Mouse (Mus musculus) hindbrain, embryonic 12.5 days (tissue): ENCODE measurements around the gene Plxna1. TPM values are rescaled to one million over a fixed set of nuclear protein-coding genes. Genes with fewer than 3 reads are reported as not detected.

Experiments
- ATAC-seq: fragments of 200-750 bp; cut with Nextera tagmentation; 2 replicates; pipeline ENCODE4 v1.8.0; 2017; ENCODE audit warnings: moderate TSS enrichment; ENCODE audit not compliant: low FRiP score
- H3K27ac ChIP-seq: fragments of 300-500 bp; sonication (generic); 2 replicates; pipeline ENCODE4 v1.5.1; 2016; ENCODE audit warnings: mild to moderate bottlenecking
- H3K27me3 ChIP-seq: fragments of 300-500 bp; sonication (generic); 2 replicates; pipeline ENCODE4 v1.6.1; 2016; ENCODE audit warnings: mild to moderate bottlenecking
- H3K36me3 ChIP-seq: fragments of 300-500 bp; sonication (generic); 2 replicates; pipeline ENCODE4 v1.6.1; 2016; ENCODE audit warnings: mild to moderate bottlenecking
- H3K4me1 ChIP-seq: fragments of 300-500 bp; sonication (generic); 2 replicates; pipeline ENCODE4 v1.6.1; 2016
- H3K4me2 ChIP-seq: fragments of 300-500 bp; sonication (generic); replicated peaks from 2 replicates; pipeline ENCODE4 v1.6.1; 2016; ENCODE audit warnings: mild to moderate bottlenecking
- H3K4me3 ChIP-seq: fragments of 300-500 bp; sonication (generic); 2 replicates; pipeline ENCODE4 v1.5.1; 2016; ENCODE audit warnings: mild to moderate bottlenecking
- H3K9ac ChIP-seq: fragments of 300-500 bp; sonication (generic); 2 replicates; pipeline ENCODE4 v1.6.1; 2016; ENCODE audit warnings: mild to moderate bottlenecking, moderate library complexity
- H3K9me3 ChIP-seq: fragments of 300-500 bp; sonication (generic); replicated peaks from 2 replicates; pipeline ENCODE4 v1.6.1; 2016; ENCODE audit warnings: mild to moderate bottlenecking
- WGBS: fragments of 180-500 bp; shearing (Covaris S2); methylation state at CpG from one replicate; pipeline ENCODE4 v1.1.7; 2016; 5-methylcytosine and 5-hydroxymethylcytosine counted together
- polyA plus RNA-seq: library from polyadenylated mRNA; unstranded; fragments of >200 nt; fragmentation: Nextera tagmentation; extraction: Ambion mirVana; gene quantifications from 2 replicates; pipeline ENCODE4 v1.2.1, GENCODE M21; 2016

Gene Plxna1
- polyA plus RNA-seq, 1 experiment from 2014 or later = 62.8 TPM

DNA sequence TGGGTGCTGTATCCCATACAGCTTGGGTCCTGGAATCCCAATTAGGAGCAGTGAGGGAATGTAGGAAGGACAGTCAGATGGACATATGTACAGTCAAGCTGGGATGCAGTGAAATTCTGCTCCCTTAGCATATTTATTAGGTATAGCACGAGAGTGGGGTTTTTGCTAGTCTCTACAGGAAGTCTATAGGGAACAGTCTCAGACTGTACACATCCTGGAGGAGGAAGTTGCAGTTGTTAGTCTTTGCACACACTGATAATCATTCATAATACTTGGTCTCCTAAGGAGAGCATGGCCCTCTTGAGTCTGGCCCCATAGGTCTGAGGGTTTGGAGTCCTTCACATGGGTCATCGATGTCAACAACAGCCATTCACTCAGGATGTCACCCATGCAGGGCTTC is 50.9 kb downstream of the Plxna1 start:
- H3K9me3 ChIP-seq = peaks cover 7% of the 10 kb centered on the region; the same call in 1 of the 2 replicates
- no peak overlapping the region for H3K4me3 ChIP-seq
- H3K4me2 ChIP-seq = no peak overlapping the region
- 69% methylated on average over 2 of the region's 2 CpGs for WGBS
- peaks cover 15% of the 10 kb centered on the region for H3K4me1 ChIP-seq
- no peaks in the 10 kb centered on the region for H3K27me3 ChIP-seq
- H3K9ac ChIP-seq = no peak overlapping the region
- peaks cover 8% of the 10 kb centered on the region for H3K36me3 ChIP-seq
- no peak overlapping the region for H3K27ac ChIP-seq
- no peak for ATAC-seq

DNA sequence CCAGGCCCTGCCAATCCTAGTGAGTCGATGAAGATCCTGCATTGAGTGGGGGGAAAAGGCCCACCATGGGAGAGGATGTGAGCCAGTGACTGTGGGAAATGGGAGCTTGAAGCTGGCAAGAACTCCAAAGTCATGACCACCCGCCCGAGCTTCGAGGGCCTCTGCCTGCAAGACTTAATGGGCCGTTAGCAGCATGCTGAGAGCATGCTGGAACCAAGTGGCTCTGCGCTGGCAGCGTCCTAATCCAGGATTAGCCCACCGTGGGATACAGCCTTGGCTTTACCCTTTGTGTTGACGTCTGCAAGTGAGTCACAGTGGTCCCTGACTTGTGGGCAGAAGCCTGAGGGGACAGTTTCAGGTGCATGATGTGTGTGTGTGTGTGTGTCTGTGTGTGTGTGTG is 52.2 kb downstream of the Plxna1 start:
- no peak for ATAC-seq
- H3K4me1 ChIP-seq = peaks cover 15% of the 10 kb centered on the region
- no peak overlapping the region for H3K27ac ChIP-seq
- WGBS = 52% methylated on average over 9 of the region's 9 CpGs
- no peaks in the 10 kb centered on the region for H3K27me3 ChIP-seq
- no peak overlapping the region for H3K9ac ChIP-seq
- H3K36me3 ChIP-seq = no peaks in the 10 kb centered on the region
- no peak overlapping the region for H3K4me3 ChIP-seq
- no peak overlapping the region for H3K4me2 ChIP-seq
- H3K9me3 ChIP-seq = peaks cover 12% of the 10 kb centered on the region; the same call in 1 of the 2 replicates

DNA sequence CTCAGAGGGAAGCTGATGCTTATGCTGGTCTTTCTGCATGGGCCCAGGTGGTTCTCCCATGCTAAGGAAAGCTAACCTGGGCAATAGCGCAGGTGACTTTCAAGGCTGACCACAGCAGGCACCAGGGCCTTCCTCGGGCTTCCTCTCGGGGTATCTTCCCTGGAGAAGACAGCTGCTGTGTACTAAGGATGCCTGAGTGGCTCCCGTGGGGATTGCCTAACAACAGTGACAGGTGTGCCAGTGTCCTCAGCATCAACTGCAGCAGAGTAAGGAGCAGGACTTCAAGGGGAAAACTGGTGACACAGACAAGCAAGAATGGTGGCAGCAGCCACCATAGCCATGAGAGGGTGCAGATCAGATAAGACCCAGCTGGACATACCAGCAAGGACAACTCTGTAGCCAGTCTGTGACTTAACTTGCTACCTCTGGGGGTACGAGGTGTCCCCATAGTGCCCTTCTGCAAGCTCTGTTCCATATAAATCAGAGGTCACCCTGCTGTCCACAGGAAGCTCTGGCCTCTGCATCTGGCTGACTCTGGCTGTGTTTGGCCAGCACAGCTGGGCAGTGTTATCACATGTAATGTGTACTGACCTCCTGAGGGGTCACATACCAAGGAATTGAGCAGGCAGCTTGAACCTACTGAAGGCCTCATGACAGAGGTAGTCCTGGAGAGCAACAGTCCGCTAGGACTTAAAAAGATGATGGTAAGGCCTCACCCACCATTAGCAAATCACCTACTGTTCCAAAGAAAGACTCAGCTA is 54.0 kb downstream of the Plxna1 start:
- Histone ChIP-seq H3K4me1 (peaks cover 12% of the 10 kb centered on the region), H3K27ac (no peak overlapping the region), H3K36me3 (no peaks in the 10 kb centered on the region), H3K4me3 (no peak overlapping the region), H3K9me3 (peaks cover 12% of the 10 kb centered on the region; the same call in 1 of the 2 replicates), H3K27me3 (no peaks in the 10 kb centered on the region), H3K4me2 (no peak overlapping the region), H3K9ac (no peak overlapping the region)
- 76% methylated on average over 6 of the region's 6 CpGs for WGBS
- no peak for ATAC-seq

DNA sequence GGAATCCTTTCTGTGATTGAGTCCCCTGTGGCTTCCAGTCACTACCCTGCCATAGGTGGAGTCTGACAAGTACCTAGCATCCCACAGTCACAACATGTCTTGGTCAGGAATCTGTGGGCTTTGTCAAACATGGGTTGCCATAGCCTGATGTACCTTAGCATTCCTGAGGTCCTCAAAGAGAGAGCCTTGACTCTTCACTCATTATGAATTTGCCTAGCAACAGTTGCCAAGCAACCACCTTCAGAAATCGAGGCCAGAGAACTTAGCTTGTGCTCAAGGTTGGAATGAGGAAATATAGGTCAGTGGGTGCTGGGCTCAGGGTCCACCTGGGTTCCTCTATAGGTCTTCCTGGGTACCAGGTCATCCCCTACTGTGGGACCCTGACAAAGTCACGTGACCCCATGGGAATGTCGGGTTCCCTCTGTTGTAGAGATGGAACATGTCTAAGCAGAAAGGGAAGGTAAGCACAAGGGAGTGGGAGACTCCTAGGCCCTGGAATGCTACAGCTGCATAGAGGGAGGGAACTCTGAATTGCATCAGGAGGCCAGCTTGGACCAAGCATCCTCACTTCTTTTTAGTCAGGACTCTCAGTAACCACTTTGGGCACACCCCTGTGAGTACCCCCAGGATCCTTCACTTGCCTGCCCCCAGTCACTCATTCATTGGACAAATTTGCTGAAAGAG is 57.9 kb downstream of the Plxna1 start:
- no peaks in the 10 kb centered on the region for H3K27me3 ChIP-seq
- no peaks in the 10 kb centered on the region for H3K36me3 ChIP-seq
- no peak overlapping the region for H3K9ac ChIP-seq
- H3K4me1 ChIP-seq = no peaks in the 10 kb centered on the region; the same call in 1 of the 2 replicates
- peaks cover 12% of the 10 kb centered on the region; the same call in 1 of the 2 replicates for H3K9me3 ChIP-seq
- H3K4me2 ChIP-seq = no peak overlapping the region
- ATAC-seq = no peak
- no peak overlapping the region for H3K27ac ChIP-seq
- H3K4me3 ChIP-seq = no peak overlapping the region
- 65% methylated on average over 3 of the region's 3 CpGs for WGBS

DNA sequence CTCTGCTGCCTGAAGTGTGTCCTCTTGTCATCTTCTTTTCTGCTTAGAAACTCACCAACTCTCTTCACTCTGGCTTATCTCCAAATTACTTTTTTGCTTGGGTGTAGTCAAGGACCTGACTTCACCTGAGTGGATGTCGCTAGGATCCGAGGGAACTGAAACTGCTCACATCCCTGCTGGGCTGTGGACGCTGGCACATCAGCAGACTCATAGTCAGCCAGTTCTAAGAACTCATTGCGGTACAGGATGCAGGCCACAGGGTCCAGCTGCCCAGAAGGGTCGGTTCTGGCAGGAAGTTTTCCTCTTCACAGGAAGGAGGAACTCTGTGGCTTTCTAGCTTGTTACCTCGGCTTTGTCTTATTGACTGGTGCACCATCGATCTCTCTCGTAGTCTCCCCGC is 62.6 kb downstream of the Plxna1 start:
- 78% methylated on average over 9 of the region's 9 CpGs for WGBS
- Histone ChIP-seq H3K4me1 (peaks cover 8% of the 10 kb centered on the region; the same call in 1 of the 2 replicates), H3K9ac (no peak overlapping the region), H3K4me2 (no peak overlapping the region), H3K9me3 (no peaks in the 10 kb centered on the region; the same call in 1 of the 2 replicates), H3K4me3 (no peak overlapping the region), H3K27ac (no peak overlapping the region), H3K27me3 (no peaks in the 10 kb centered on the region), H3K36me3 (no peaks in the 10 kb centered on the region)
- no peak for ATAC-seq

DNA sequence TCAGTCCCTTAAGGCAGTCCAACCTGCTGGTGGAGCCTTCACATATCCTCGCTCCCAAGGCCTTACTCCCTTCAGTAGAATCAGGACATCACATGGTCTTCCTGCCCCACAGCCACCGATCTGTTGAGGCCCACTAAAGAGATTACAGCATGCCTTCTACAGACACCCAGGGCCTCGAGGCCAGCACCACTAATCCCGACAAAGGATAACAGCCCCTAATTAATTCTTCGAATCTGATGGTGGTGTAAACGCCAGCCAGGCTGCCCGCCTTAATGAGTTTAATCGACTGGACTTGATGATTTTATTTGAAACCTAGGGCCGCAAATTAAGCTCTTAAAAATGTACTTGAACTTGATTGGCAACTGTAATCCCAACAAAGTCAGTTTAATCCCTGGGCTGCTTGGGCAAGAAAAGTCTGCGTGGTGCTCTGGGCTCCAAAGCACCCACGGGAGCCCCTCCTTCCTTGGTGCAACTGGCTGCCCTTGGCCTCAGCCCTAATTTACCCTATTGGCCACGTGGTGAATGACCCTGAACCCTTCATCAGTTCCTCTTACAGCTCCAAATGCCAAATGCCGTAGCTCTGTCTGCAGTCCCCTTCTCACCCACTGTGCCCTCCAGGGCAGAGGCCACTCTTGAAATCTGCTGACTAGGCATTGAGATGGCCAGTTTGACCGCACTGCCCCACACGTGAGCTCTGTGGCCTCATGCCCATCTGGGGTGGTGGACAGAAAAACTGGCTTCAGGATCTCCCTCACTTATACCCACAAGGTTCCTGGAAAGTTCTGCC is 65.3 kb downstream of the Plxna1 start:
- 66% methylated on average over 15 of the region's 15 CpGs for WGBS
- H3K4me1 ChIP-seq = 0 out of 2 replicates have a peak, but pooled peaks cover 11% of the 10 kb centered on the region
- H3K36me3 ChIP-seq = no peaks in the 10 kb centered on the region
- H3K27ac ChIP-seq = no peak overlapping the region; the same call in 1 of the 2 replicates
- ATAC-seq = no peak
- no peak overlapping the region for H3K9ac ChIP-seq
- 0 out of 2 replicates have a peak, but pooled peaks cover 2% of the 10 kb centered on the region for H3K27me3 ChIP-seq
- no peak overlapping the region for H3K4me3 ChIP-seq
- no peaks in the 10 kb centered on the region; the same call in 1 of the 2 replicates for H3K9me3 ChIP-seq
- H3K4me2 ChIP-seq = no peak overlapping the region

- Histone ChIP-seq H3K4me1 (peaks cover 20% of the 10 kb centered on the region), H3K9me3 (no peaks in the 10 kb centered on the region; the same call in 1 of the 2 replicates), H3K9ac (no peak overlapping the region), H3K27me3 (0 out of 2 replicates have a peak, but pooled peaks cover 2% of the 10 kb centered on the region), H3K4me2 (no peak overlapping the region), H3K27ac (no peak overlapping the region), H3K4me3 (no peak overlapping the region), H3K36me3 (no peaks in the 10 kb centered on the region)
- no peak for ATAC-seq
- WGBS = 89% methylated on average over 8 of the region's 8 CpGs
These were observed 66.3 kb downstream of the Plxna1 start for GRCm38 (mm10) chr6:89296001-89296709.

DNA sequence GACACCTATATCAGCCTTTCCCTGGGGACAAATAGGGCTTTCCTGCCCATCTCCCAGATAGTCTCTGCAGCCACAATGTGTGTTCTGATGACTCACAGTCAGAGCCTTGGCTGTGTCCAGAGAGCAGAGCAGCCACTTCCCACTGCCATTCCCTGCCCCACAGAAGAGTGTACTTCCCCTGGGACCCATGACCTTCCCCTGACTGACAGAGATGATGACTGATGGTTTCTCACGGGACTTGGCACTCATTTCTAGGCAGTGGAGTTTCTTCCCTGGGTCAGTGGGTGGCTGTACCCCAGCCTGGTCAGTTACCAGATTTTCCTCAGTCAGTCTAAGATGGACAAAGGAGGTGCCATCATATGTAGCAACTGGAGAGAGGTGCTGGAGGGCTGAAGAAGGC is 67.8 kb downstream of the Plxna1 start:
- 28% methylated on average over 1 of the region's 1 CpGs for WGBS
- Histone ChIP-seq H3K4me3 (no peak overlapping the region), H3K36me3 (no peaks in the 10 kb centered on the region), H3K9me3 (no peaks in the 10 kb centered on the region; the same call in 1 of the 2 replicates), H3K9ac (no peak overlapping the region), H3K27me3 (0 out of 2 replicates have a peak, but pooled peaks cover 2% of the 10 kb centered on the region), H3K27ac (no peak overlapping the region), H3K4me1 (peaks cover 24% of the 10 kb centered on the region), H3K4me2 (no peak overlapping the region)
- no peak for ATAC-seq

- no peaks in the 10 kb centered on the region; the same call in 1 of the 2 replicates for H3K9me3 ChIP-seq
- no peaks in the 10 kb centered on the region for H3K36me3 ChIP-seq
- no peak overlapping the region for H3K4me3 ChIP-seq
- H3K4me1 ChIP-seq = peaks cover 24% of the 10 kb centered on the region
- H3K27ac ChIP-seq = peak overlapping the region; percentile 70
- no peak overlapping the region for H3K4me2 ChIP-seq
- 0 out of 2 replicates have a peak, but pooled peaks cover 2% of the 10 kb centered on the region for H3K27me3 ChIP-seq
- 4% methylated on average over 7 of the region's 7 CpGs for whole genome bisulfite sequencing
- peak; percentile 80 for ATAC-seq
- no peak overlapping the region for H3K9ac ChIP-seq
These were observed 70.9 kb downstream of the Plxna1 start for GRCm38 (mm10) chr6:89291494-89291893.

DNA sequence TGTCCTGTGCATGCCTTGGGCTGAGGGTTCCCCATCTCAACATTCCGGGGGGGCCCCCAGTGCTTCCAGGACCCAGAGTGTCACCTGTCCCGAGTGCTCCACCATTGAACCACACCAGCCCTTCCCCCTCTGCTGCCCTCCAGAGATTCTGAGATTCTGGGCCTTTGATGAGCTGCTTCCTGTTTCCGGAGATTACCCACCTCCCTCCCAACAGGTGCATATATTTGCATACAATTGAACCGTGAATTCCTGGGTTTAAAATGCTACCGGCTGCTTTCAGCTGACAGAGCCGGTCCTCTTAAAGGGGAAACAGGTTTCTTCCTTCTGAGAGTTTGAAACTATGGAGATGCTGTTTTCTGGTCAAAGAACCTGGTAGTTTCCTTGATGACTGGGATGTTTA is 74.3 kb downstream of the Plxna1 start:
- Histone ChIP-seq H3K36me3 (no peaks in the 10 kb centered on the region), H3K9me3 (0 out of 2 replicates have a peak, but pooled peaks cover 3% of the 10 kb centered on the region), H3K4me2 (no peak overlapping the region), H3K4me1 (peaks cover 28% of the 10 kb centered on the region), H3K9ac (no peak overlapping the region), H3K27me3 (no peaks in the 10 kb centered on the region), H3K27ac (no peak overlapping the region), H3K4me3 (no peak overlapping the region)
- WGBS = 29% methylated on average over 6 of the region's 6 CpGs
- no peak for ATAC-seq

- 63% methylated on average over 6 of the region's 6 CpGs for WGBS
- no peak overlapping the region for H3K9ac ChIP-seq
- H3K9me3 ChIP-seq = 0 out of 2 replicates have a peak, but pooled peaks cover 4% of the 10 kb centered on the region
- H3K4me1 ChIP-seq = peaks cover 27% of the 10 kb centered on the region
- H3K27ac ChIP-seq = peak overlapping the region; percentile 35; the same call in 1 of the 2 replicates
- peak; percentile 47 for ATAC-seq
- H3K4me3 ChIP-seq = no peak overlapping the region
- no peaks in the 10 kb centered on the region for H3K27me3 ChIP-seq
- H3K36me3 ChIP-seq = no peaks in the 10 kb centered on the region
- H3K4me2 ChIP-seq = no peak overlapping the region
These were observed 75.6 kb downstream of the Plxna1 start for GRCm38 (mm10) chr6:89286700-89287428.
